Mouse (Mus musculus): Measurements from ENCODE around the gene Mgam. TPM values are rescaled to one million over a fixed set of nuclear protein-coding genes. Genes with fewer than 3 reads are reported as not detected.
"Not testable (repeated sequence)": the region's sequence is repeated elsewhere in the genome, so short reads cannot be mapped to it uniquely, and the experiment has no call there.

The Mgam gene
- total RNA-seq, 1 experiment from 2014 or later = 3.0 TPM

GRCm38 (mm10) chr6:40739545-40739944, 110.9 kb downstream of the Mgam start:
- no peak for DNase-seq

- not testable (repeated sequence) for DNase-seq
These were observed 120.4 kb downstream of the Mgam start for GRCm38 (mm10) chr6:40749030-40749429.

GRCm38 (mm10) chr6:40755948-40756347, 127.3 kb downstream of the Mgam start:
- no peak for DNase-seq

GRCm38 (mm10) chr6:40757346-40757745, 128.7 kb downstream of the Mgam start:
- not testable (repeated sequence) for DNase-seq

- DNase-seq = peak; percentile 19
These were observed 146.0 kb downstream of the Mgam start for GRCm38 (mm10) chr6:40774656-40775055.

- no peak for DNase-seq
These were observed 149.8 kb downstream of the Mgam start for GRCm38 (mm10) chr6:40778458-40778857.

GRCm38 (mm10) chr6:40783637-40784036, 155.0 kb downstream of the Mgam start:
- peak; percentile 69 for DNase-seq

GRCm38 (mm10) chr6:40784378-40784777, 155.7 kb downstream of the Mgam start:
- no peak for DNase-seq

- no peak for DNase-seq
These were observed 166.6 kb downstream of the Mgam start for GRCm38 (mm10) chr6:40795077-40795812.

- no peak for DNase-seq
These were observed 189.7 kb downstream of the Mgam start for GRCm38 (mm10) chr6:40818237-40818902.

Other genes with a start within 250 kb of the Mgam start
- gene E330009J07Rik, start 192.7 kb upstream of the Mgam start, total RNA-seq (2021) = 16.3 and 21.1 TPM in 2 replicates
- not detected in 2 replicates for gene Wee2, start 189.7 kb upstream of the Mgam start, total RNA-seq (2021)
- gene Ssbp1, start 157.5 kb upstream of the Mgam start, total RNA-seq (2021) = 57.1 and 69.2 TPM in 2 replicates
- gene Tas2r137, start 137.6 kb upstream of the Mgam start, total RNA-seq (2021) = 0.49 TPM in 1 of 2 replicates, not detected in the other
- gene Tas2r108, start 135.3 kb upstream of the Mgam start, total RNA-seq (2021) = 0.95 TPM in 1 of 2 replicates, not detected in the other
- gene Prss37, start 109.3 kb upstream of the Mgam start, total RNA-seq (2021) = not detected in 2 replicates
- not detected in 2 replicates for gene Olfr461, start 73.8 kb upstream of the Mgam start, total RNA-seq (2021)
- not detected in 2 replicates for gene Olfr460, start 59.3 kb upstream of the Mgam start, total RNA-seq (2021)
- gene Clec5a, start 43.0 kb upstream of the Mgam start, total RNA-seq (2021) = 0.52 and 1.1 TPM in 2 replicates
- gene Tas2r138, start 15.5 kb upstream of the Mgam start, total RNA-seq (2021) = not detected in 2 replicates